Mouse (Mus musculus): ENCODE results near the gene Gm49416.

DNA sequence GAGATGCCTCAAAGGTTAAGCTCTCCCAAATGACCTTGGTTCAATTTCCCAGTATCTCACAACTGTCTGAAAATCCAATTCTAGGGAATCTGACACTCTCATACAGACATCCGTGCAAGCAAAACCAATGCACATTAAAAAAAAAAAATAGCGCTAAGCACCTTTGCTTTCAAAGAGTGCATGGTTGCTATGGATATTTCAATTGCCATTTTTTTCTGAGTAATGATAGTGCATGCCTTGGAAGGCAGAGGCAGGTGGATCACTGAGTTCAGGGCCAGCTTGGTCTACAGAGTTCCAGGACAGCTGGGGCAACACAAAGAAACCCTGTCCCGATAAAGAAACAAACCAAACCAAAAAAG is 7.7 kb upstream of the Gm49416 start:
- TF ChIP-seq CTCF (IDR thresholded peaks at IDR 0.05; ENCODE audit: extremely low read depth, insufficient read depth, insufficient read length, insufficient replicate concordance) (no peak), POLR2A (IDR thresholded peaks at IDR 0.05; ENCODE audit: low read depth, low read length) (no peak)

All from spleen, adult 2 months (tissue).